Mouse (Mus musculus) neural tube, embryonic 11.5 days (tissue): ENCODE measurements around the gene Prn. TPM values are rescaled to one million over a fixed set of nuclear protein-coding genes. Genes with fewer than 3 reads are reported as not detected.

ENCODE experiments used
- ATAC-seq: fragments of 200-750 bp; cut with Nextera tagmentation; 2 replicates; pipeline ENCODE4 v1.8.0; 2017; ENCODE audit warnings: moderate number of reproducible peaks, mild to moderate bottlenecking, moderate TSS enrichment, moderate library complexity; ENCODE audit not compliant: insufficient read depth, low FRiP score, low TSS enrichment
- DNase-seq: peaks from one replicate; pipeline ENCODE4 v3.0.0-alpha.2; 2015; ENCODE audit warnings: low spot score
- H3K27ac ChIP-seq: fragments of 300-500 bp; sonication (generic); 2 replicates; pipeline ENCODE4 v1.5.1; 2014; ENCODE audit warnings: low read depth, mild to moderate bottlenecking, low read length
- H3K27me3 ChIP-seq: fragments of 300-500 bp; sonication (generic); 2 replicates; pipeline ENCODE4 v1.6.1; 2014; ENCODE audit warnings: mild to moderate bottlenecking, low read length, mixed read lengths; ENCODE audit not compliant: control insufficient read depth, insufficient read depth
- H3K36me3 ChIP-seq: fragments of 300-500 bp; sonication (generic); 2 replicates; pipeline ENCODE4 v1.6.1; 2014; ENCODE audit warnings: mild to moderate bottlenecking, low read length, moderate library complexity, mixed read lengths; ENCODE audit not compliant: control insufficient read depth, insufficient read depth
- H3K4me1 ChIP-seq: fragments of 300-500 bp; sonication (generic); 2 replicates; pipeline ENCODE4 v1.6.1; 2014; ENCODE audit warnings: low read length, mixed read lengths; ENCODE audit not compliant: control insufficient read depth, insufficient read depth
- H3K4me2 ChIP-seq: fragments of 300-500 bp; sonication (generic); 2 replicates; pipeline ENCODE4 v1.6.1; 2014; ENCODE audit warnings: low read depth, mild to moderate bottlenecking, moderate library complexity
- H3K4me3 ChIP-seq: fragments of 300-500 bp; sonication (generic); 2 replicates; pipeline ENCODE4 v1.5.1; 2014; ENCODE audit warnings: low read depth, low read length
- H3K9ac ChIP-seq: fragments of 300-500 bp; sonication (generic); 2 replicates; pipeline ENCODE4 v1.6.1; 2014; ENCODE audit warnings: mild to moderate bottlenecking, low read length
- H3K9me3 ChIP-seq: fragments of 300-500 bp; sonication (generic); 2 replicates; pipeline ENCODE4 v1.6.1; 2016; ENCODE audit warnings: low read length; ENCODE audit not compliant: control insufficient read depth
- WGBS: fragments of 180-500 bp; shearing (Covaris S2); extraction: QIAGEN DNeasy Blood & Tissue Kit; methylation state at CpG from one replicate; pipeline ENCODE4 v1.1.7; 2014; 5-methylcytosine and 5-hydroxymethylcytosine counted together
- polyA plus RNA-seq: library from polyadenylated mRNA; unstranded; fragments of >200 nt; fragmentation: Nextera tagmentation; extraction: Ambion mirVana; gene quantifications from 2 replicates; pipeline ENCODE4 v1.2.1, GENCODE M21; 2014

Prn gene
- polyA plus RNA-seq, 1 experiment from 2014 or later = not detected

DNA sequence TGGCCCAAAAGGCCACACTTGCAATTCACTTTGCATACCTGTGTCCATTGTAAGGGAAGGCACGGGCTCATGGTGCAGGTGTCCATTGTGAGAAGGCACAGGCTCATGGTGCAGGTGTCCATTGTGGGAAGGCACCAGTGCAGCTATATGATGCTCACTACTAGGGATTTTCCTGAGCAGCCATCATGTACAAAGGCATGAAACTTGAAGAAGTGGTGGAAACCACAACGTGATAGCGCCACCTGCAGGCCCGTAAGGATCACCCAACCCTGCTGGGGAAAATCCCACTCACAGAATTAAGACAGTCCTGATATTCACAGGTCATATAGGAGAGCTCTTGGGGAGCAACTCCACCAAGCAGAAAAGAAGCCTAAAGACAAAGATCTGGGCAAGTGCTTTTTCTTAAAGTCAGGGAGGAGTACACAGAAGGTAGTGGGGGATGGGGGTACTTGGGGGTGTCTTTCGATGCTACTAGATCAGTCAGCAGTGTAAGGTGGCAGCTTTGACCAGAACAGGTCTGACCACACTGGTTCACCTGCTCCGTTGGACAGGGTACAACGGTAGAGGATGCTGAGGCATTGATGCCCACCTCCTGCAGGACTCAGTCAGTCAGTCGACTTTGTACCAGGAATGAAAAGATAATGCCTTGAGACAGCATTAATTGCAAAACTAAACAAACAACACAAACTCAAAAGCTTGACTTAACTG, 29.8 kb downstream of the Prn start:
- 38% methylated on average over 8 of the region's 8 CpGs for WGBS
- H3K27ac ChIP-seq = no peak overlapping the region
- H3K4me2 ChIP-seq = no peak overlapping the region
- no peak overlapping the region for H3K4me3 ChIP-seq
- ATAC-seq (no peak), DNase-seq (peak; percentile 69)
- no peaks in the 10 kb centered on the region for H3K4me1 ChIP-seq
- H3K36me3 ChIP-seq = no peaks in the 10 kb centered on the region; the same call in 1 of the 2 replicates
- no peak overlapping the region for H3K9ac ChIP-seq
- H3K9me3 ChIP-seq = no peaks in the 10 kb centered on the region
- H3K27me3 ChIP-seq = no peaks in the 10 kb centered on the region

DNA sequence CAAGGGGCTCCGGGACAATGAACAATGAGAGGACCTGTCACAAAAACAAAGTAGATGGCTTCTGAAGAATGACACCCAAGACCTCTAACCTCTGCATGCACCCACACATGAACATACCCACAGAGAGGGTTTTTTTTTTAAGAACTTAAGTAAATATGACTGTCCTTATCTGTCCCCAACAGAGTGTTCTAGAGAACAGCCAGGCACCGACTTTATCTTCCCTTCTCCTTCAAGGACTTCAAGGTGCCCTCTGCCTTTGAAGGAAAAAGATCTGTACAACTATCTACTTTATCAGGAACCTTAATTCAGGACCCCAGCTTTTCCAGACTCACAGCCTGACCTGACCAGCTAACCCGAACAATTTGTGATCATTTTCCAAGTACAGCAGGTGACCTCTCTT, 30.7 kb downstream of the Prn start:
- no peak overlapping the region for H3K4me3 ChIP-seq
- 84% methylated on average over 3 of the region's 3 CpGs for WGBS

DNA sequence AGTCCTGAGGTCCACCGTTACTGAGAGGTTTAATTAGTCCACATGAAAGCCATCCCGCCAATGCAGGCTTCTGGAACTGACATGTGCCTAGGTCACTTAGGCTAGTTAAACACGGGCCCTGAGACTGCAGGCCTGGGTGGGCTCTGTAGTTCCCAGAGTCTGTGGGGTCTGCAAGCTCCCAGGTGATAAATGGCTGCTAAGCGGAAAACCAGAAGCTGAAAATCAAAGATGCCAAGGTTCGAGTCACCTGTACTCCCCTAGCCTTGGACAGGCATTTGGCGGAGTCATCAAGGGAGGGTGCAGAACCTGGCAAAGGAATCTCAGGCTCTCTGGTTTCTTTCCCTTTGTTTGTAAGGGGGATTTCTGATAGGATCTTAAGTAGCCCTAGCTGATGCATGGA, 31.7 kb downstream of the Prn start:
- Histone ChIP-seq H3K4me3 (no peak overlapping the region), H3K27me3 (no peaks in the 10 kb centered on the region), H3K27ac (no peak overlapping the region), H3K4me2 (no peak overlapping the region), H3K4me1 (no peaks in the 10 kb centered on the region), H3K36me3 (no peaks in the 10 kb centered on the region; the same call in 1 of the 2 replicates), H3K9ac (no peak overlapping the region), H3K9me3 (no peaks in the 10 kb centered on the region)
- 78% methylated on average over 6 of the region's 6 CpGs for WGBS
- DNase-seq = no peak
- ATAC-seq = no peak

More for the DNA sequence above, 30.7 kb downstream of the Prn start:
- Histone ChIP-seq H3K27me3 (no peaks in the 10 kb centered on the region), H3K9ac (no peak overlapping the region), H3K9me3 (no peaks in the 10 kb centered on the region), H3K4me2 (no peak overlapping the region), H3K4me1 (no peaks in the 10 kb centered on the region), H3K36me3 (no peaks in the 10 kb centered on the region; the same call in 1 of the 2 replicates), H3K27ac (no peak overlapping the region)
- DNase-seq = no peak
- no peak for ATAC-seq

DNA sequence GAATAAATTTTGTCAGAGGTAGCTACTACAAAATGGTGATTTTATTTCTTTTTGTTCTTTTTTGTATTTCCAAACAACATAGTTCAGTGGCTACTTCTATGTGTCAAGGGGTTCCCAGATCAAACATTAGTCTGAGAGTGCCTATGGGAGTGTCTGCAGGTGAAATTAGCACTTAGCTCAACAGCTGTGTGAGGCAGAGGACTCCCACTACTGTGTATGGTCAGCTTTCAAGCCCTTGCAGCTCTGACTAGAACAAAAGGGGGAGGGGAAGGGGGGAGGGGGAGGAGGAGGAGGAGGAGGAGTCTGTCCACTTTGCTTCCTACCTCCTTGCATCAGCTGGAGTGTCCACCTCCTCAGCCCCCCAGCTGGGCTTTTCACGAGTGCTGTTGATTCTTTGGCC, 34.6 kb downstream of the Prn start:
- H3K4me3 ChIP-seq = no peak overlapping the region
- DNase-seq = no peak

DNA sequence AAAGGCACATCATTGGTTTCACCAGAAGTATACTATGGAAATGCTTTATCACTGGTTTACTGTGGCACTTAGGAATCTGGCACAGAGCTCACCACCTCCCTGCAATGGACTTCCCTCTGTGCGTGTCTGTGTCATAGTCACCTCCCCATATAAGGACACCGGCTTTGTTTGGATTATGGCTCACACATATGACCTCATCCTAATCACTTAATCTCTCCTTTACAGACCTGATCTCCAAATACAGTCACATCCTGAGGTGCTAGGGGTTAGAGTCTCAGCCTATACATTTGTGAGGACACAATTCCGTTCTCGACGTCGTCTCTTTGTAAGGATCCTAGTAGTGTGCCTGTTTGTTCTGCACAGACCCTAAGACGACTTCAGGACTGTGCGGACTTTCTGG, 35.5 kb downstream of the Prn start:
- no peaks in the 10 kb centered on the region for H3K9me3 ChIP-seq
- no peaks in the 10 kb centered on the region for H3K36me3 ChIP-seq
- no peak overlapping the region for H3K27ac ChIP-seq
- H3K4me2 ChIP-seq = no peak overlapping the region
- ATAC-seq (no peak), DNase-seq (no peak)
- H3K27me3 ChIP-seq = no peaks in the 10 kb centered on the region
- H3K9ac ChIP-seq = no peak overlapping the region
- no peak overlapping the region for H3K4me3 ChIP-seq
- WGBS = 91% methylated on average over 8 of the region's 8 CpGs
- H3K4me1 ChIP-seq = no peaks in the 10 kb centered on the region

More for the DNA sequence above, 34.6 kb downstream of the Prn start:
- H3K36me3 ChIP-seq = no peaks in the 10 kb centered on the region
- WGBS = 8% methylated on average over 1 of the region's 1 CpGs
- no peaks in the 10 kb centered on the region for H3K9me3 ChIP-seq
- H3K4me1 ChIP-seq = no peaks in the 10 kb centered on the region
- no peak overlapping the region for H3K9ac ChIP-seq
- H3K27ac ChIP-seq = no peak overlapping the region
- no peak for ATAC-seq
- H3K27me3 ChIP-seq = no peaks in the 10 kb centered on the region
- H3K4me2 ChIP-seq = no peak overlapping the region

DNA sequence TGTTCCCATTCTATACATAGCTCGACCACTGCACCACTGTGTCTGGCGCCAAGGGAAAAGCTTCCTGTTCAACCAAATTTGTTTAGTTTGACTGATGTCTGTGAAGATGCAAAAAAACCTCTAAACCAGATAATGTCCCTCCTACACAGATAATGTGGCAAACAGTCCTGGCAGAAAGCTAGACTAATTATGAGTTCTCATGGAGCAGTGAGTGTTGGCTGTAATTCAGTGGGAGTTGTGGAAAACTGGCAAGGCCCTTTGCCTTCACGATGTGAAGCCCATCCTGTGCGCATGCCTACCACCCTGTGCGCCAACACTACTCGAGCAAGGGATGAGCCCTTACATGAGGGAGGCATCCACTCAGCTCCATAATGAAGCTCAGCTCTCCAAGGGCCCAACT, 36.0 kb downstream of the Prn start:
- no peak for ATAC-seq
- H3K27ac ChIP-seq = no peak overlapping the region
- no peaks in the 10 kb centered on the region; the same call in 1 of the 2 replicates for H3K27me3 ChIP-seq
- H3K4me2 ChIP-seq = no peak overlapping the region
- no peak for DNase-seq
- H3K4me3 ChIP-seq = no peak overlapping the region
- H3K36me3 ChIP-seq = no peaks in the 10 kb centered on the region
- no peaks in the 10 kb centered on the region for H3K4me1 ChIP-seq
- H3K9me3 ChIP-seq = no peaks in the 10 kb centered on the region
- H3K9ac ChIP-seq = no peak overlapping the region
- 90% methylated on average over 6 of the region's 6 CpGs for WGBS

DNA sequence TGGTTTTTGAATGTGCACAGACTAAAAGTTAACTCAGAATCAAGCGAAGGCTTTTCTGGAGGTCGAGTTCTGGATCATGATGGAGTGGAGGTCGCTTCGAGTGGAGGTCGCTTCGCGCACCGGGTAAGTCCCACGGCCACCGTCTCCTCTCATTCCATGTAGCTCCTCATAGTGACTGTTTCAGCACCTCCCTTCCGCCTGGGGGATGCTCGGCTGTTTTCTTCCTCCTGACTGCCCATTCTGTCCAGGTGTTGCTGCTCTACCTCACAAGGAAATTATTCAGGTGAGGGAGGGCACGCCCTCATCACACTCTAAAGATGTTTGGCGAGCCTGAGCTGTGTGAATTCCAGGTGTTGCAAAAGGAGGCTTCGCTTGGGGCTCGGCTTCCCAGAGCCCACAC, 36.6 kb downstream of the Prn start:
- H3K4me1 ChIP-seq = no peaks in the 10 kb centered on the region
- 90% methylated on average over 16 of the region's 16 CpGs for WGBS
- H3K9me3 ChIP-seq = no peaks in the 10 kb centered on the region
- no peak for DNase-seq
- H3K9ac ChIP-seq = no peak overlapping the region
- no peak overlapping the region for H3K27ac ChIP-seq
- H3K27me3 ChIP-seq = no peaks in the 10 kb centered on the region; the same call in 1 of the 2 replicates
- no peak for ATAC-seq
- no peaks in the 10 kb centered on the region for H3K36me3 ChIP-seq
- no peak overlapping the region for H3K4me3 ChIP-seq
- H3K4me2 ChIP-seq = no peak overlapping the region

DNA sequence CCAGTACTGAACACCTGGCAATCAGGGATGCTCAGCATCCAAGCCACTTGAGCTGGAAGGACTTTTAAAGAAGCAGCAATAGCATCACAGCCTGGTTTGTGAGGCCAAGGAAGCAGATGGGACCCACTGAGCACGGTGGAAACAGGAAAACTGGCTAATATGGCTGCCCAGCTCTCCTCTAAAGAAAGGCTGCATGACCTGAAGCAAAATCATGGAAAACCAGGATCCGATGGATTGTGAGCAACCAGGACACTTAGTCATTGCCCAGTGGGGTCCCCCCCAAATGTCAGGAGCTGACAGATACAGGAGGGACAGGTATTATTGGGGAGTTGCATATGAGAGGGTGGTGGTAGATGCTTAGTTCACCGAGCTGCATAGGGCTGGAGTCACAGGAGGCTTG, 38.4 kb downstream of the Prn start:
- no peaks in the 10 kb centered on the region for H3K4me1 ChIP-seq
- ATAC-seq = no peak
- H3K27ac ChIP-seq = no peak overlapping the region
- H3K9me3 ChIP-seq = no peaks in the 10 kb centered on the region
- H3K4me2 ChIP-seq = no peak overlapping the region
- no peak overlapping the region for H3K4me3 ChIP-seq
- no peak overlapping the region for H3K9ac ChIP-seq
- H3K36me3 ChIP-seq = no peaks in the 10 kb centered on the region
- no peak for DNase-seq
- 81% methylated on average over 3 of the region's 3 CpGs for WGBS
- peaks cover 11% of the 10 kb centered on the region for H3K27me3 ChIP-seq

DNA sequence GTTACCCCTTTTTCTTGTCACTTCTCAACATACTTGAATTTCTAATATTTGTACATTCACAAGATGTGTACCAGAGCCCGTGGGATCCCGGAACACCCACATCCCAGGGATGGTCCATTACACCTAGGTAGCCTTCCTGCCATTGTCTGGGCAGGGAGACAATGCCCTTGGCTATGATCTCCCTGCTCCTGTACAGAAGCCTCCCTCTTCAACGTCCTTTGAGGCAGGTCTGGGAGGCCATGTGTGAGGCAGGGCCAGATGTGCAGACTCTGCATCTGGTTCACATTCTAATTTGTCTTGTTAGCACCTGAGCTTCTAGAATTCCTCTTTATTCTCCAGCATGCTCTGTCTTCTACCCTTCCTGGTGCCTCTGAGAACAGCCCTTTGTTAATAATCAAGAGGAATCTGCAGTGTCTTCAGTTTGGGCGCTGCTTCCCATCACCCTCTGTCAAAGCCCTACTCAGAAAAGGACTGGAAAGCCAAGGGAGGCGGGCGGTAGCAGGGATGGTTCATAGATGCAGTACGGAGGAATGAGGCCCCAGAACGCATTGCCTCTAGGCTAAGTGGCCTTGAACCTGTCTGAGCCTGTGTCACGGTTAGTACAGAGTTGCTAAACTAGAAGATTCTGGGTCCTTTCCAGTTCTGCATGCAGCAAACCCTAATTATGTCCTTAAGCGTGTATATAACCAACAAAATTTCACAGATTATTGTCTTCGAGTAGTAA, 39.3 kb downstream of the Prn start:
- 77% methylated on average over 11 of the region's 11 CpGs for WGBS
- Histone ChIP-seq H3K4me2 (no peak overlapping the region), H3K27me3 (peaks cover 17% of the 10 kb centered on the region), H3K4me3 (no peak overlapping the region), H3K27ac (no peak overlapping the region), H3K36me3 (no peaks in the 10 kb centered on the region), H3K9ac (no peak overlapping the region), H3K9me3 (no peaks in the 10 kb centered on the region), H3K4me1 (no peaks in the 10 kb centered on the region)
- DNase-seq (no peak), ATAC-seq (no peak)
